Mouse (Mus musculus) E14TG2a.4 (cell line): ENCODE measurements at regions not wholly inside any gene's neighbourhood (a gene's known extent, or its start where the extent isn't known, plus 50 kb on each side); places are given as distances from the start of the nearest gene placed in this dataset.

Source experiments
- H3K27me3 ChIP-seq: 2 replicates; pipeline ENCODE4 v1.6.1; 2014; ENCODE audit warnings: low read length, control low read depth; ENCODE audit not compliant: insufficient read depth
- H3K36me3 ChIP-seq: 2 replicates; pipeline ENCODE4 v1.6.1; 2014; ENCODE audit warnings: low read length, control low read depth; ENCODE audit not compliant: insufficient read depth
- H3K4me1 ChIP-seq: replicated peaks from 2 replicates; pipeline ENCODE4 v1.6.1; 2014; ENCODE audit warnings: low read depth, low read length, control low read depth
- H3K4me3 ChIP-seq: replicated peaks from 2 replicates; pipeline ENCODE4 v1.5.1; 2014; ENCODE audit warnings: mild to moderate bottlenecking, low read length
- H3K9me3 ChIP-seq: 2 replicates; pipeline ENCODE4 v1.6.1; 2014; ENCODE audit warnings: low read length, control low read depth
- CTCF ChIP-seq: conservative IDR thresholded peaks from 2 replicates; pipeline ENCODE4 v1.5.1; 2014; ENCODE audit warnings: low read length
- NANOG ChIP-seq: IDR thresholded peaks from 2 replicates; pipeline ENCODE4 v1.6.1; 2014; ENCODE audit warnings: borderline replicate concordance, low read length, mixed read lengths
- POU5F1 ChIP-seq: IDR thresholded peaks from 2 replicates; pipeline ENCODE4 v1.6.1; 2014; ENCODE audit warnings: low read length, borderline replicate concordance

- no peaks in the 10 kb centered on the region for H3K4me1 ChIP-seq
- TF ChIP-seq POU5F1 (no peak), CTCF (no peak), NANOG (no peak)
- H3K27me3 ChIP-seq: no peaks in the 10 kb centered on the region
- H3K9me3 ChIP-seq: peaks cover 13% of the 10 kb centered on the region
- H3K36me3 ChIP-seq: no peaks in the 10 kb centered on the region
- H3K4me3 ChIP-seq: no peak overlapping the region
Measured at GRCm38 (mm10) chr14:99564024-99564423, 265.5 kb downstream of the Klf5 start.

GRCm38 (mm10) chr14:99574146-99574545 lies 275.7 kb downstream of the Klf5 start:
- TF ChIP-seq NANOG (no peak), CTCF (no peak), POU5F1 (no peak)
- H3K9me3 ChIP-seq: no peaks in the 10 kb centered on the region
- H3K36me3 ChIP-seq: no peaks in the 10 kb centered on the region
- no peak overlapping the region for H3K4me3 ChIP-seq
- no peaks in the 10 kb centered on the region for H3K27me3 ChIP-seq
- H3K4me1 ChIP-seq: peaks cover 10% of the 10 kb centered on the region

- no peaks in the 10 kb centered on the region for H3K36me3 ChIP-seq
- no peaks in the 10 kb centered on the region for H3K9me3 ChIP-seq
- no peak overlapping the region for H3K4me3 ChIP-seq
- 0 out of 2 replicates have a peak, but pooled peaks cover 4% of the 10 kb centered on the region for H3K27me3 ChIP-seq
- peaks cover 12% of the 10 kb centered on the region for H3K4me1 ChIP-seq
- no peak for TF ChIP-seq POU5F1
- TF ChIP-seq NANOG: no peak
- TF ChIP-seq CTCF: no peak
Measured at GRCm38 (mm10) chr14:99578665-99579064, 280.2 kb downstream of the Klf5 start.

- no peak for TF ChIP-seq POU5F1
- no peak for TF ChIP-seq NANOG
- TF ChIP-seq CTCF: no peak
- Histone ChIP-seq H3K4me3 (no peak overlapping the region), H3K4me1 (peaks cover 18% of the 10 kb centered on the region), H3K36me3 (no peaks in the 10 kb centered on the region), H3K9me3 (no peaks in the 10 kb centered on the region), H3K27me3 (0 out of 2 replicates have a peak, but pooled peaks cover 4% of the 10 kb centered on the region)
Measured at GRCm38 (mm10) chr14:99579271-99579759, 280.8 kb downstream of the Klf5 start.

- Histone ChIP-seq H3K4me1 (peaks cover 21% of the 10 kb centered on the region), H3K9me3 (no peaks in the 10 kb centered on the region), H3K27me3 (0 out of 2 replicates have a peak, but pooled peaks cover 4% of the 10 kb centered on the region), H3K4me3 (no peak overlapping the region), H3K36me3 (no peaks in the 10 kb centered on the region)
- TF ChIP-seq POU5F1: no peak
- no peak for TF ChIP-seq CTCF
- TF ChIP-seq NANOG: no peak
Measured at GRCm38 (mm10) chr14:99579765-99580266, 281.3 kb downstream of the Klf5 start.

- H3K36me3 ChIP-seq: no peaks in the 10 kb centered on the region
- TF ChIP-seq POU5F1: no peak
- no peak for TF ChIP-seq NANOG
- peaks cover 11% of the 10 kb centered on the region for H3K4me1 ChIP-seq
- H3K9me3 ChIP-seq: no peaks in the 10 kb centered on the region
- no peak overlapping the region for H3K4me3 ChIP-seq
- H3K27me3 ChIP-seq: 0 out of 2 replicates have a peak, but pooled peaks cover 4% of the 10 kb centered on the region
Measured at GRCm38 (mm10) chr14:99584144-99584543, 285.7 kb downstream of the Klf5 start.

GRCm38 (mm10) chr14:99586029-99586428 lies 287.5 kb downstream of the Klf5 start:
- peaks cover 8% of the 10 kb centered on the region for H3K4me1 ChIP-seq
- no peaks in the 10 kb centered on the region for H3K9me3 ChIP-seq
- H3K27me3 ChIP-seq: 0 out of 2 replicates have a peak, but pooled peaks cover 4% of the 10 kb centered on the region
- no peaks in the 10 kb centered on the region for H3K36me3 ChIP-seq
- no peak overlapping the region for H3K4me3 ChIP-seq
- no peak for TF ChIP-seq NANOG
- TF ChIP-seq POU5F1: no peak
- TF ChIP-seq CTCF: no peak

GRCm38 (mm10) chr14:99590854-99591470 lies 292.5 kb downstream of the Klf5 start:
- H3K9me3 ChIP-seq: no peaks in the 10 kb centered on the region
- peaks cover 6% of the 10 kb centered on the region; the same call in 1 of the 2 replicates for H3K27me3 ChIP-seq
- no peak for TF ChIP-seq CTCF
- TF ChIP-seq NANOG: no peak
- no peak for TF ChIP-seq POU5F1
- H3K4me3 ChIP-seq: no peak overlapping the region
- no peaks in the 10 kb centered on the region for H3K4me1 ChIP-seq
- H3K36me3 ChIP-seq: no peaks in the 10 kb centered on the region

- Histone ChIP-seq H3K4me3 (no peak overlapping the region), H3K27me3 (peaks cover 6% of the 10 kb centered on the region; the same call in 1 of the 2 replicates), H3K4me1 (no peaks in the 10 kb centered on the region), H3K9me3 (no peaks in the 10 kb centered on the region), H3K36me3 (no peaks in the 10 kb centered on the region)
- TF ChIP-seq CTCF (no peak), NANOG (no peak), POU5F1 (no peak)
Measured at GRCm38 (mm10) chr14:99592922-99593321, 294.4 kb downstream of the Klf5 start.
